Mouse (Mus musculus): ENCODE measurements around the gene Hcfc2.

DNA sequence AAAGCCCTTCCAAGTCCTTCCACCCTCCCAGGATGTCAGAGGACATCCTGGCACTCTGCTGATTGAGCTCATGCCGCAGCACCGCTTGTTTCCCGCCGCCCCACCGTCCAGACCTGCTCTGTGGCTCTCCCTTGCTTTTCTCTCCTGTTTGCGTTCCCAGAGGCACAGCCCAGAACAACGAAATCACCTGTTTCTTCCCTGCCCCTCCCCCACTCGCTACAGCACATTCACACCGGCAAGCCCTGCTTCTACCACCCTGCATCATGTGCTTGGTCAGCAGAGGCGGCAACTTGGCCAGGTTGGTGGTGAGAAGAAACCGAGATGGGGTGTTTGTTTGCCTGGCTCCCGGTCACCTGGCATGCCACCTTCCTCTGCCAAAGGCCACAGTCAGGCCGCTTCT, 81.9 kb downstream of the Hcfc2 start:
- TF ChIP-seq CTCF (IDR thresholded peaks at IDR 0.05; ENCODE audit: low read depth, low read length) (no peak), POLR2A (IDR thresholded peaks at IDR 0.05; ENCODE audit: borderline replicate concordance, low read depth, low read length) (no peak)
